Mouse (Mus musculus) cerebellum, postnatal 36 days (tissue): ENCODE data around the gene Cnr1.
A peak's percentile ranks its signal among the peaks of the same experiment; 100 is the strongest.

Source experiments
- DNase-seq, 2 experiments: peaks; one replicate each; pipeline ENCODE4 v3.0.0; 2021 to 2022; ENCODE audit warnings: mixed read lengths in 2 of 2

The Cnr1 gene

DNA sequence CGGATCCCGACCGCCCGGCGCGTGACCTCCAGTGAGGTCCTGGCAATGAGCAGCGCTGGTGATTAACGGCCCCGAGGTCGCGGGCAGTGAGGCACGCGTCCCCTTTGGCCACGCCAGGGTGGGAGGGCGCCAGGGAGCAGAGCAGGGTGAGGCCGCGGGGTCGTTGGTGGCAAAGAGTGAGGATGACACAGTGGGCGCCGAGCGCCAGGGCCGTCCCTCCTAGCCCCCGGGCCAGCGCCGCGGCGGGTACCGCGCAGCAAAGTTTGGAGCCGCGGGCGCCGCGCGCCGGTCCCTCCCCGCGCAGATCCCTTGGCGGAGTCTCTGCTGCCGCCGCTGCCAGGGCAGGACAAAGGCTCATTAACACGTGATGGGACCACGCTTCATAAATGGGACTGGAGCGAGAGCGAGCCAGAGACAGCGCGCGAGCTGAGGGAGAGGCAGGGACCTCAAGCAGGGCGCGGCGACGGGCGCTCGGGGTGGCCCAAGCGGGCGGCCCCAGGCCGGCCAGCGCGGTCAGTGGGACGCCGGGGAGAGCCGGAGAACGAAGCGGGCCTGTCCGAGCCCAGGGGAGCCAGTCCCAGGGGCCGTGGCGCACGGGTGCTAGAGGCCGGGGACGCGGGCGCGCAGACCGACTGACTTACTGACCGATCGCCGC, at the start of gene Cnr1:
TSS of gene Cnr1 (plus strand) at position 360 of the 655 bp plus-strand sequence.
- peak; percentile 89 to 91 for DNase-seq

DNA sequence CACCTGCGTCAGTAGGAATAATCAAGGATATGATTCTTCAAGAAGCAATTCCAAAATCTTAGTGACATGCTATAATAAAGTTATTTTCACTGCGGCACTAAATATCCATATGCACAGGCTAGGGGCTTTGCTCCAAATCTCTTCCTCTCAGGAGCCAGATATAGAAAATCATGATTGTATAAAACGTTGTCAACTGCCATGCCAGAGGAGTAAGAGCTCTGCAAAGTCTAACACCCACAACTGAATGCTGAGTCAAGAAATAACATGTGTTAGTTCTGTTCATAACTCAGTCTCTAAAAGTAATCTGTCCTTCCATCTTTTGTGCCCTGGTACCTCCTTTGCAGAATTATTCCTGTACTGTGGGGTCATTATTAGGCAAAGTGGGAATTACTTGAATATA, 44.4 kb upstream of the Cnr1 start:
- no peak for DNase-seq

DNA sequence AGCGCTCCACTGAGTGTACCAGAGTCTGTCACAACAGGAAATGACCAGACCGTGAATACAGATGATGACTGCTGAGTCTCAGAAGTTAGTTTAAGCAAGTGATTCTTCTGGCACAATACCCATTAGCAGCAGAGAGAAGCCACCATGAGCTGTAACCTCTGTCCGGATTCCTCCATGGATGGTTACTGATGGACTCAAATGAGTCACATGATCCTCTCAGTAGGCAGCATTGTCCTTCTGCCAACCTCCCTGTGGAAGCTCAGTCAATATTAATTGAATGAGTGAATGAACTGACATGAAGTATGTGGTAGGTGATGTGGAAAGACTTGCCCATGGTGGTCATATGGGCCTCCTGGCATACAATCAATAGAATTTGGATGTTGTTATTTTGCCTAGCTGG, 38.4 kb upstream of the Cnr1 start:
- DNase-seq: peak; percentile 39 to 59

DNA sequence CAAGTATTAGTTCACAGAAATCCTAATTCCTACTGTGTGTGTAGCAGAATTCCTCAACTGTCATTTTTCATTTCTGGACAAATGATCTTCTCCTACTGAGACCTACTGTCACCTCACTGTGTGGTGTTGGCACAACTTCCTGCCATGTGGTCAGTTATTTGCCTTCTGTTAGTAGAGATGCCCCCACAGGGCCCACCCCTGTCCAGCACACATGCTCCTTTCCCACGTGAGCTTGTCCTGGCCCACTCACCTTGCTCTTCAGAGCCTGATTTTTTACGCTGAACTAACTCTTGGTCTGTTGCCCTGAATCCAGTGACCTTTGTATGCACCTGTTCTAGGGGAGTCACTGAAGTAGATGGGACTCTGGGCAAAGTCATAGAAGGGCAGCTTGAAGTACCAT, 34.4 kb upstream of the Cnr1 start:
- peak; percentile 89 to 91 for DNase-seq

DNA sequence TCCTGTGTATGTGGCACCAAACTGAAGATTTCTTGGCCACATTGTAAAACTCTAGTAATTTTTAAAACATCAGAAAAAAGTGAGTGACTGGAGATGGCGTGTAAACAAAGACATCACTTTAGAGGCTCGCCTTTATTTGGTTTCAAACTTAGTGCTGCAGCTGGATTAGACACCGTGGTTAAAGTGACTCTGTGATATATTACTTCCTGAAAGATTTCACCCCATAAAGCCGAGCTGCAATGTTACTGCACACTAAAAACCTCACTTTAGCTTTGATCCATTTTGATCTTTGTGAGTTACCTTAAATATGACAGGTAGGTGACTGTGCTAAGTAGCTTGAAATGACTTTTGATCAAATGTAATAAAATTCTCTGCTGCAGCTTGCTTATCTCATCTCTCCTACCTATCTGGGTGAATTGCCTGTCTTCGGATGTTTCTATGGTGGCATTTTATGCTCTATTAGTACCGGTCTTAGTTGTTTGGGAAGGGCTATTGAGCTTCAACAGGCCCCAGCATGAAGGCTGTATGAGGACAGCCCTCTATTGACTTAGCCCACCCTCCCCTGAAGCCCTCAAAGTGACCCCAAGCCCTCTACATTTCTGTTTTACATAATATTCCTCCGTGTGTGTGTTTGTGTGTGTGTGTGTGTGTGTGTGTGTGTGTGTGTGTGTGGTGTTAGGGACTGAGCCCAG, 32.1 kb upstream of the Cnr1 start:
- DNase-seq: no peak

DNA sequence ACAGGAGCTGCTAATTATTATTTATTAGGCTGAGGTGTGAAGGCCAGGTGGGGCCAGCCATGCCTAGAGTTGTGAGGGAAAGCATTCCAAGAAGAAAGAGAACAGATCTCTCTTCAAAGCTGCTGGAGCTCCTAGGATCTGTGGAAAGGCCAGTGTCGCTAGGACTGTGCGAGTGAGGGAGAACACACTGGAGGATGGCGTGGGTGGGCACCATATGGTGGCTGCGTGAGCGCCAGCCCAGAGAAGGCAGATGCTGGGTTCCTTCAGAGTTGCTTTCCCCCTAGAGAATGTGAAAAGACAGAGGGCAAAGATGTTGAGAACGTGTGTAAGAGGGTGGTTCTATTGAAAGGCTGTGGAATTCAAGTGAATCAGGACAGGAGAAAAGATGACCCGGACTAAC, 30.6 kb upstream of the Cnr1 start:
- peak; percentile 58 to 66 for DNase-seq

DNA sequence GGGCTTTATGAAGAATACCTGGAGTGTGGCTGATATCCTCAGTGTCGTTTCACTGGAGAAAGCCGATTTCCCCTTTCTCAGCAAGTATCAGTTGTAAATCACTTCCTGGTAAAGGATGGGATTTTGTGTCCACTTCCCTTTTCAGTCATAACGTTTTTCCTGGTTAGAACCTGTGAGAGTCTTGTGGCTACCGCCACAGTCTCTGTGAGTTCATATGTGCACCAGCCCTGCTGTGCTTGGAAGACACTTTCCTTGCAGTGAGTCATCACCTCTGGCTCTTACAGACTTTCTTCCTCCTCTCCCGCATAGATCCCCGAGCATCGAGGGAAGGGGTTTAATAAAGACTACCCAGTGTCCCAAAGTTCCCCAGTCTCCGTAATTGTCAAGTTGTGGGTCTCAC, 29.3 kb upstream of the Cnr1 start:
- no peak for DNase-seq

DNA sequence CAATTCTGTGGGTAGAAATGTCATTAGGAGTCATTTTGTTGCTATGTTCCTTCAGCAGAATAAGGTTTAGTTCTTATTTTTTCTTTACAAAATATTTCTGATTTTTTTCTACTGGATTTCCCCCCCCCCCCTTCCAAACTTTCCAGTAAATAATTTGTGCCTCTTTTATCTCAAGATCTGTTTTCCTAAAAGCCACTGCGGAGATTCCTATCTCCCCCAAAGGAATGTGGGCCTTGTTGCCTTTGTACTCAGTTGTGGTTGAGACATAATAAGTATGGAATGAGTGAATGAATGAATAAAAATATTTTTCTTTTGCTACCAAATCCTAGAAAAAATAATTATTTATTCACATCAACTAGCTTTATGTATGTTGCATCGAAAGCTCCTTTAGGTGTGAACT, 28.9 kb upstream of the Cnr1 start:
- DNase-seq: no peak

DNA sequence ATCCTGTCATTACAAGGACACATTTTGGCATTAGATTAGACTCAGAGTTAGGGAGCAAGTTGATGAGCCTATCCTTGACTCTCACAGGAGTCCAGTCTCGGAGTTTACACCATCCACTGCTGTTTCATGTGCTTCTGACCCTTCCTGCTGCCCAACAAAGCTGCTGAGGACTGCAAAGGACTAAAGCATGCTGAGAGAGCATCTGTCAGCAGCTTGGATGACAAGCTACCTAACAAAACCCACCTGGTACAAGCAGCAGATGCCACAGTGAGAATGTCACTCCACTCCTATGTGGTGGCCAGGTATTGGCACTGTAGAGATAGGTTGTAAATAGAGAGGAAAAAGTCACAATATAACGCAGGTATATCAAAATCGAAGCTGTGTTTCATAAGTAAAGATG, 22.7 kb upstream of the Cnr1 start:
- peak; percentile 80 to 84 for DNase-seq

DNA sequence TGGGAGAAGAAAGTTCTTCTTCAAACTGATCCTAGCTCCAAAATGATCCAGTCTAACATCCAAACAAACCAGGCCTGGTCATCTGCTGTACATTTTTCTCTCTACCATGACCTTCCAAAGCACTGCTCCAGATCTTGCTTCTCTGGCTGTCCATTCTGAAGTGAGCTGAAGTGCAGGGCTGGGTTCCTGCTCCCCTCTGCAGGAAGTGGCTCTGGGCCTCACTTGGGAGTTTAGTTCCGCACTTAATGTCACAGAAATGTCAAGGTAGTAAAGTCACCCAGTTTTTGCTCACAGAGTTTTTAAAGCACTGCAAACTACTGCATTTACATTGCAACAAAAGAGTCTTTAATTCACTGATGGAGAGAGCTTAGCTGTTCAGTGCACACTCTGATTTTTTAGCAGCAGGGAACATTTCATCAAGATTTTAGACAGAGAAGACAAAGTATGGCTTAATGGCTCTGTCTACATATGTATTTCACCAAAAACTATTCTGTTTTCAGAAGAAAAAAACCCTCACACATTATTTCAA, 20.5 kb upstream of the Cnr1 start:
- no peak for DNase-seq

DNA sequence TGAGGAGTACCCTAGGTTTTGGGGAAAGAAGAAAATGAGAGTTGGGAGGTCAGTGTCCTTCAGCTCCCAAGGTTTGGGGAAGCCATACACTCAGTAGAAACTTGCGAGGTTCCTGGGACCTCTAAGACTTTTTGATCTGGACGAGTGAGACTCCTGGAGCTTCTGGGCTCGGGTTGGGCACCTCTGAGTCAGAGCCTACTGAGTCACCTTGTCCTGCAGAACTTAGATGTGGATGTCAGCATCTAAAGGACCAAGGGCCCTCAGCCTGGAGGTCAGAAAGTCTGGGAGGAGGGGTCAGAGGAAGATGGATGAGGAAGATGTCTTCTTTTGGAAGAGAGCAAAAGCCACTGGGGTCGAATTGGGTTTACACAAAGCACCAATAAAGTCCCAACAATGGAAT, 19.6 kb upstream of the Cnr1 start:
- no peak for DNase-seq

DNA sequence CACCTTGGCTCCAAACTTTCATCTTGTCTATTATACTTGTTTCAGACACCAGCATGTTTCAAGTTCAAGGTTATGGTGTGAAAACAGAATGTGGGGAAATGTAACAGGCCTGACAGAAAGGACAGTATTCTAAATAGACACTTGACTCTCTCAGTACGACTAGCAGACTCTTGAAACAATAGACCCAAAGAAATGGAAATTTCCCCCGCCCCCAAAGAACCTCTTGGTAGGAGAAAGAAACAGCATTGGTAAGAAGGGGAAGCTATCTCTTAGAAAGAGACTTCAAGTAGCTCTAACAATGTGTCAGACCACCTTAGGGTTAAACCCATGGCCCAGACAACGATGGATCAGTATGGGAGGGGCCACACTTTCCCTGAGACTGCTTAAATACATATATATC, 15.6 kb upstream of the Cnr1 start:
- no peak for DNase-seq

DNA sequence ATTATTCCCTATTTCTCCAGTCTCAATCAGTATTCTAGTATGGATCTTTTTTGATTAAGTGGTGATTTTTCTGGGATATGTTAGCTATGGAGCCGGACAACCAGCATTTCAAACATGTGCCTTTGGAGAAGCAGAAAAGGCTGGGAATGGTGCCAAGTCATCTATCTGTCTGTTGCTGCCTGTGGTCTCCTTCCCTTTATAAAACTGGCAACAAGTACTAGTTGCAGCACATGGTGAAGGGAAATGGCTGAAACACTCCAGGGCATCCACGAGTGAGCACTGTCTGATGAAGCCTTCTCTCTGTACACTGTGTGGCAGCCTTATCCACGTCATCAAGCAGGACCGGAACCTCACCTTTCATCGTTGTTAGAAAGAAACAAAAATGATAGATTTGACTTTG, 8.7 kb upstream of the Cnr1 start:
- DNase-seq: peak in 1 of 2 experiments; percentile 35

DNA sequence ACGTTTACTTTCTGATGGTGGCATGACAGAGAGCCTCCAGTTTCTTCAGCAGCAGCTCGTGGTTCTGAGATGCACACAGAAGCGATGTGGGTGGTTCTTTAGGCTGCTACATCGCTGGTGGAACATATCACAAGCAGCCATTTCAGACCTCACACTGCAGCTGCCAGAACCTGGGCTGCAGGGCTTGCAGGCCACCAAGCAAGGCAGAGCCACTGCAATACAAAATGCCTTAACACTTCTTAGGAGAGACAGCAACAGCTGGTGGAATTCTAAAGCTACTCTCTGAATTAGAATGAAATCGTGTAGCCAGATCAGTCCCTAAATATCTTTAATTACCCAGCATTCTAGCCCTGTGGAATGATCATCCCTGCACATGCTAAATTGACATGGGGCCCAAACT, 3.6 kb upstream of the Cnr1 start:
- no peak for DNase-seq

DNA sequence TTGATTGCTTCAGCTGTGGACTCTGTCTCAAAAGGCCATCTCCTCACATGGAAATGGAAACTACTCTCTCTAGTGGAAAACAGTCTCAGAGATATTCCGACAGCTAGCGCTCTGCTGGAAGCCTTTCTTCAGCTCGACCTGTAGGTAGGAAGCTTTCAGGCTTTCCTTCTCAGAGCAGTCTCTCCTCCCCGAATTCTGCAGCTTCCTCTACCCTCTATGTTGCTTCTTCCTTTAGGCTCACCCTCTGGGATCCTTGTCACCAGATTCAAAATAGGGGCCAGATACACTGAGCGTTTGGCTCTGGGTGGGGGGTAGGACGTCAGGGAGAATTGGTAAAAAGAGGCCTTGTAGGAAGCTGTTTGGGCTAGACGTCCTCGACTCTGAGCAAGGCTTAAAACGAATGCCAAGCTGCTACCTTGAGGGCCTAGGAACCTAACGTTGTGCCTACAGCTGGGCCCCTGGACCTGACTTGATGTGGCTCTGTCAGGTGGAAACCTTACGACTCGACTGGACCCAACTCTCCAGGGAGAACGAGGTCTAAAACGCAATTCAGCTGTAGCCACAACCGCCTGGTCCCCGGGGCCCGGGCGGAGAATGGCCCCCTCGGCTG, 1.1 kb upstream of the Cnr1 start:
- DNase-seq: peak in 1 of 2 experiments; percentile 66

DNA sequence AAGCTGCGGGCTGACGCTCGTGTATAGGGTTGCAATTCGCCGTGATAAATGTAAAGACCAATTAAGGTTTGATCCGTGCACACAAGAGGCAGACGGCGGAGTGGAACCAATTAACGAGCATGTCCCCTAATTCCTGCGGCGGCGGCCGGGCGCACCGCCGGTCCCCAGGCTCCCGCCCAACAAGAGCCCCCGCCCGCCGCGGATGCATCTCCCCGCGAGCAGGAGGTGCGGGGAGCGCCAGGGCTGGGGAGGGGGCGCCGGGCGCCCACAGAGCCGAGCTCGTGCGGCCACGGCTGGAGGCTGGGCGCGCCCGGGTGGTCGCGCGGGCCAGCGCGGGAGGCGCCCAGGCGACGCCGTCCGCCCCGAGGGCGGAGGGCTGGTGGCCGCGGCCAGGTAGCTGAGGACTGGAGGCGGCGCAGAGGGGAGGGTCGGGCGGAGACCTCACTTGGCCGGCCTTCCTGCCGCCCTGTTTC, 596 bp upstream of the Cnr1 start:
- peak in 1 of 2 experiments; percentile 69 for DNase-seq

DNA sequence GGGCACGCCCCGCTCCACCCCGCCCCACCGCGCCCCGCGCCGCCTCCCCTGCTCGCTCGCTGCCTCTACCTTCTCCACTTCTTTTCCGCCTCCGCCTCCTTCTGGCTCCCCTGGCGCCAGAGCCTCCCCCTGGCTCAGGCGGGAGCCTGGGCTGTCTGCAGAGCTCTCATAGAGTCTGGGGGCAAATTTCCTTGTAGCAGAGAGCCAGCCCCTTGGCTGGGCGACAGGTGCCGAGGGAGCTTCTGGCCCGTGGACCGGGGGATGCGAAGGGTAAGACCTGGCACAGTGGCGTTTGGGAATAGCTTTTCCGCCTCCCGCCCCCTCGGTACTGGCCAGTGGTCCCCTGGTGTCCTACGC, 474 bp downstream of the Cnr1 start:
- peak; percentile 74 to 78 for DNase-seq

DNA sequence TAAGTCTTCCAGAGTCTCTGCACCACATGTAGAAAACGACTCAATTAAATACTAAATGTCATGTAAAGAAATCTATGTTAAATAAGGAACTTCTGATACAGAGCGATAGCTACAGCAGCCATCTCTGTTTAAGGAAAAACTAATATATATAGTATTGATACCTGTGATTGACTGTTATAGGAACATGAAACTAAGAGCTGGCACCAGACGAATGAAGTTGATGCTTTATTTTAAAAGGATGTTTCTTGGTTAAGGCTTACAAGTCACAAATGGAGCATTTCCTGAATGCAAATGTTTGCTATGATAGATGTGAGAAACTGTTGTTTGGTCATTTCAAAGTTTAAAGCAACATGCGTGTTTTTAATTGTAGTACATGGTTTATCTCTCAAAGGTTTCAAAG, 1.1 kb downstream of the Cnr1 start:
- DNase-seq: no peak

DNA sequence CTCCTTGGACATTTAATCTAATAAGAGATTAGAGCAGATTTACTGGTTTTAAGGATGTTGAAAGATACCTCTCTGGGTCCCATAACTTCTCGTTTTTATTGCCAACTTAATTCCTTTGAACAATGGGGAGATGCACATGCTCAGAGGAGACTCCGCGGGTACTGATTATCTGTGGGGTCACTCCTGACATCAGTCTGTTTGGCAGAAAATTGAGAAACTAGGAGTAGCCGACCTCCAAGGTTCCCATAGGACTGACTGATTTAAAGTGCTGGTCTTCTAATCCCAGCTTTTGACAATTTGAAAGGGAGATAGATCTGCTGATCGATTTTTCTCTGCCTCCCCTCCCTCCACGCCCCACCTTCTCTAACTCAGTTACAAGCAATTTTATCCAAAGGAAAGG, 1.6 kb downstream of the Cnr1 start:
- peak in 1 of 2 experiments; percentile 45 for DNase-seq

DNA sequence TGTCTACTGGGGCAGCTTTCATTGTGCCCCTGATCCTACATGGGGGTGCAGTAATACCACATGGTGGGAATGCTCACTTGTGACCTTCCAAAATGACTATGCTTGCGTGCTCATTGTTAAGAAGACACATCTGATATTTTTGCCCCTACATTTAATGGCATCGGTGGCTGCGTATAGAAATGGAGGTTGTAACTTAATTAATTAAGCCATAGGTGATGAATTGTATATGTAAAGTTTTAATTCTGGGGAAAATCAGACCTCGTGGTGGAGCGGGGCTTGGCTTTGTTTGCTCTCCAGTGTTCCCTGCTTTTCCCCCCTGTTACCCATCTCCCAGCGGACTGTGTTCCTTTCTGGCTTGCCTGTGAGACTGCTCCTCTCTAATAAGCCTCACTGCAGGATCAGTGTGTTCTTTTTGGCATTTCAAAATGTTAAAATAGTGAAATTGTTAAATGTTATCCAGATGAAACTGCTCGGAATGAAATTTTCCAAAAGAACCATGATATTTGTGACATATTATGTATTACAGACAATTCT, 2.4 kb downstream of the Cnr1 start:
- DNase-seq: peak in 1 of 2 experiments; percentile 57

DNA sequence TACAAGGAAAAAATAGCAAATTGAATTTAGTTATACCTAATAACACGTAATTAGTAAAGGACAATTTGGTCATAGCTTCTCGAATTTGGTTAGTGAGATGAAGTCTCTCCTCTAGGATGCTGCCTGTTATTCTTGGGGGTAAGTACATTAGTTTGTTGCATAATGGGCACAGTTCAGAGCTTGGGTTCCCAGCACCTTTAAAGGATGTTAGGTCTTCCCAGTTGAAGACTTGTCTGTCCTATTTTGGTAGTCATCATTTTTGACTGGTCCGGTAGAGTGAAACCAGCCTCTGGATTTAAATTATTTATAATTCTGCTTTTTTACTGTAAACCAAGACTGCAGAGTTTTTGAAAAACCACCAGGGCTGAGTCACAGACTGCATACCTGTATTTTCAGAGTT, 3.3 kb downstream of the Cnr1 start:
- peak in 1 of 2 experiments; percentile 39 for DNase-seq

DNA sequence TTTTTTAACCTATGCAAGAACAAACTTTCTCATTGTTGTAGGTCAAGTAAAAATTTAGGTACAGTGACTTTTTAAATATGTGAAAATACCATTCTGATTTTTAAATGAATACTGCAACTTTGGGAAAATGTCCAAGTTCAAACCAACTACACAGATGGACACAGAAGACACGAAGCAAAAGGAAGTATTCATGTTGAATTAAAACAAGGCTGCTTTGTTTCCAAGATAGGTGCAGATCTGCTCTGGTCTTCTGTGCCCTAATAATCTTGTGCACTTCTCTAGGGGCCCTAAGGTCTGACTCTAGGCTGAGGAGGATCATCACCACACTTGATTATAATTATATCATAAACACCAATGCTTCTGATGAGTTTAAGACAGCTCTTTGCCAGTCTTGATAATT, 4.1 kb downstream of the Cnr1 start:
- DNase-seq: no peak

DNA sequence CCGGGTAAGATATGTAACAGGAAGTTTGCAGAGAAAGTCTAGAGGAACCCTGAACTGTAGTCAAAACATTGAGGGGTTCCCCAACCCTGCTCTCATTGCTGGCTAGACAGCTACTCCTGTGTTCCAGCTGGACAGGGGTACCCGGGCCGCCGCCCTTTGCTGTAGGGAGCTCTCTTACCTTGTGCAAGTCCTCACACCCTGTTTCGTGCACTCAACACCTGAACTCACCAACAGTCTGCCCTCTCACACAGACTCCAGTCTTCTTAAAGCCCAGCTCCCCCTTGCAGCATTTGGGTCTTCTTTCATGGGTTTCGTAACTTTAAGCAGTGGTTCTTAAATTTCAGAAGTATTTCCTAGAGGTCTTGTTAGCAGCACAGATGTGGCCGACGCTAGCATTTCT, 7.0 kb downstream of the Cnr1 start:
- no peak for DNase-seq

DNA sequence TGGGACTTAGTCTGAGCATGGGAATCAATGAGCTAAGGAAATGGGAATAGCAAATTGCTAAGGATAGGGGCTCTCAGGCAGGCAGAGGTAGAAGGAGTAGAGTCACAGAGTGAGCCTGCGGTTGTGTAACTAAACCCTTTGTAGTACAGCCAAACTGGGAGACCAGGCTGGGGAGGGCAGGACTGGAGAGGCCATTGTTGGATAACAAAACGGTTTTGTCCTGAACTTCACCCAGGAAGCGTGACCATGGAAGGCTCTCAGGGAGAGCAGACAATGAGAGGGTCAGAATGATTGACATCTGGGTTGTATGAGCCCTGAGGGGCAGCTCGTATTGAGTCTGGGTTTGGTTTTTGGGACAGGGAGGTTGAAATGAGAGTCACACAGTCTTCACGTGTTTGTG, 17.2 kb downstream of the Cnr1 start:
- DNase-seq: no peak
